Mouse (Mus musculus) cerebellum, postnatal 25 days (tissue): ENCODE results near the gene Tpsb2.

ENCODE experiments used
- DNase-seq, 2 experiments: peaks; one replicate each; pipeline ENCODE4 v3.0.0; 2021; ENCODE audit warnings: mixed read lengths in 2 of 2

Tpsb2 gene

GRCm38 (mm10) chr17:25366005-25366404 lies at the start of gene Tpsb2:
Tpsb2 (plus strand) TSS chr17:25366305.
- no peak for DNase-seq

DNA sequence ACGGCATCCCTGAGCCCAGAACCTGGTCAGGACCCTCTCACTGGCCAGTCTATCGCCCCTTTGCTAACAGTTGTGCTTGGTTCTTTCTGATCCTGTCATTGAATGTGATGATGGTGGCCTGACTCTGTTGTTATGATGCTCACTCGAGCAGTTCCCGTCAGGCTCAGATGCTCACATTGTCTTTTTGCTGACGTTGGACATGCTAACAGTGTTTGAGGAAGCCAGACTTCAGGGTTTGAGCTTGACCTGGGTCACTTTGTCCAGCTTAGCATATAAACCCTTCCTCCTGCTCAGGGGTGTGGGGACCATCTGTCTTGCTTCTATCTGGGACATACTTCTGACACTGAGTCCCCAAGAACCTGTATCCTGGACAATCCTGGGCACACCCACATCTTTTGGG lies 47.8 kb upstream of the Tpsb2 start, which contains the start of gene Prss29:
Prss29 (plus strand) TSS at position 301 of the 400 bp plus-strand sequence.
- DNase-seq, result no peak

DNA sequence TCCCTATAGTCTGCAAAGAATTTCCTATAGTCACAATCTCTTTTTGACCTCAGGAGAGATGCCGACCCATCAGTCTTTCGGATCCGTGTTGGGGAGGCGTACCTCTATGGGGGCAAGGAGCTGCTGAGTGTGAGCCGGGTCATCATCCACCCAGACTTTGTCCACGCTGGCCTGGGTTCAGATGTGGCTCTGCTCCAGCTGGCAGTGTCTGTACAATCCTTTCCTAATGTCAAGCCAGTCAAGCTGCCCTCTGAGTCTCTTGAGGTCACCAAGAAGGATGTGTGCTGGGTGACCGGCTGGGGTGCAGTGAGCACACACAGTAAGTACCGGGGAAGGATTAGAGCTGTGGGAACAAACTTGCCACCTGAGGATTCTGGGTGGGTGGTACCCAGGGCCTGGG lies 45.3 kb upstream of the Tpsb2 start:
- DNase-seq, result no peak

- no peak for DNase-seq
These were observed 43.2 kb upstream of the Tpsb2 start for GRCm38 (mm10) chr17:25322930-25323329.

- no peak for DNase-seq
These were observed 33.8 kb upstream of the Tpsb2 start for GRCm38 (mm10) chr17:25332321-25332720.

DNA sequence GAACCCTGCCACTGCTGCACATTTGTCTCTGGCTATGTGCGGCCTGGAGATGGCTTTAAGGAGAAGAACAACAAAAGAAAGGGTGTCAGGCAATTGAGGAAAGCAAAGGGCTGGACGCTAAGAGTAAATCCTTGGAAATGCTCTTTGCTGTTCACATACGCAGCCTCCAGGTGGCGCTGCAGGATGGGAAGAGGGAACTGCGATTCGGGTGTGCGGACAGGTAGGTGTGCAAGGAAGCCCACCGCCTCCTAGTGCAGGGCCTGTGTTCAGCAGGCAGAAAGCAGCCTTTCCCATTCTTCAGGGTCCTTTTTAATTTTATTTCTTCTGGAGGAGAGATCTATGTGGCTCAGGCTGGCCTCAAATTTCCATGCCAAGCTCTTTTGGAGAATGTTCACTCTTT lies 32.2 kb upstream of the Tpsb2 start:
- DNase-seq, result peak; percentile 57 to 75

- DNase-seq, result no peak
These were observed 27.9 kb upstream of the Tpsb2 start for GRCm38 (mm10) chr17:25338218-25338617.

GRCm38 (mm10) chr17:25340003-25340402 lies 26.1 kb upstream of the Tpsb2 start:
- no peak for DNase-seq

DNA sequence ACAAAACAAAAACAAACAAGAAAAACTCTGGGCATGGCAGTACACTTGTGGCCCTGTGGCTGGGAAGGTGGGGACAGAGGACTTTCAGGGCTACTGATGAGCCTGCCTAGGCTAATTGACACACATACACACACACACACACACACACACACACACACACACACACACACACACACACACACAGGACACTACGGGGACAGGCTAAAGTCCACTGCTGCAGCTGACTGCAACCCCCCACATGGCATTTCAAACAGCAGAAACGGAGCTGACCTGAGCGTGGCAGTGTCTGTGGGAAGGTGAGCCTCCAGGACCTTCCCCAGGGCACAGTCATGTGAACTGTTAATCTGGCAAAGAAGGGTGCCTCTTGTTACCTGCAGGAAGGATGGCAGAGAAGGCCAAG lies 24.6 kb upstream of the Tpsb2 start:
- no peak for DNase-seq

DNA sequence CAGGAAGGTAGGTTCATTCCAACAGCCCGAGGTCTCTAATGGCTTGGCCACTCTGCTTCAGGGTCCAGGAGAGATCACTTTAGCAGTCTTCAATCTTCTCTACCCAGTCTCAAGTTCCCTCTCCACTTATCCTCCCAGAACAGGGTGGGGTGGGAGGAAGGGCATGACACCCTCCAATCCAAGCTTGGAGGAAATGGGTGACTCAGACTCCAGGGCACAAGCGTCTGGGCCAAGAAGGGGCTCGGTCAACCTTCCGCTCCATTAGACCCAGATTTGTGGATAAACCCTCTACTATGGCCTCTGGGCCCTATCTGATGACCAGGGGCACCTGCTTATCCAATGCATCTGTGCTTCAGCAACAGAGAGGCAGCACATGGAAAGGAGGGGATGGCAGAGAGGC lies 20.6 kb upstream of the Tpsb2 start, which contains the start of gene Tpsab1:
Tpsab1 (minus strand) TSS at position 101 of the 400 bp plus-strand sequence.
- DNase-seq, result no peak

DNA sequence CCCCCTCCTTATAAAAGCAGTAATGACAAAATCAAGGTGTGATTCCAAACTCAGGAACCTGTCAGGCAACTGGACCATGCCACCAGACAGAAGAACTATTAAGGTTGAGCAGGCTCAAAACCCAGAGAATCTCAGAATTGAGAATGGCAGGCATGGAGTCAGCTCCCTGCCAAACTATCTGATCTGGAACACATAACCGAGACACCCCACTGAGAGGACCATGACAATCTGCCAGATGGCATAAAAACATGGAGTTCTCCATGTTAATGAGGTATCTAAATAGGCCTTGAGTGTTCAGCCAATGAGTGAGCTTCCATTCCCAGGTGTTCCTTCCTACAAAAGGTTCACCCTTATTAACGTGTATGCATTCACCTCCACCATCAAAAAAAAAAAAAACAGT lies 4.8 kb upstream of the Tpsb2 start:
- DNase-seq, result no peak

- DNase-seq, result peak; percentile 27 to 62
These were observed 2.4 kb upstream of the Tpsb2 start for GRCm38 (mm10) chr17:25363726-25364125.

- DNase-seq, result no peak
These were observed 2.9 kb downstream of the Tpsb2 start, which contains the start of gene Tpsg1 for GRCm38 (mm10) chr17:25368973-25369372. Tpsg1 (plus strand) TSS chr17:25369273.

DNA sequence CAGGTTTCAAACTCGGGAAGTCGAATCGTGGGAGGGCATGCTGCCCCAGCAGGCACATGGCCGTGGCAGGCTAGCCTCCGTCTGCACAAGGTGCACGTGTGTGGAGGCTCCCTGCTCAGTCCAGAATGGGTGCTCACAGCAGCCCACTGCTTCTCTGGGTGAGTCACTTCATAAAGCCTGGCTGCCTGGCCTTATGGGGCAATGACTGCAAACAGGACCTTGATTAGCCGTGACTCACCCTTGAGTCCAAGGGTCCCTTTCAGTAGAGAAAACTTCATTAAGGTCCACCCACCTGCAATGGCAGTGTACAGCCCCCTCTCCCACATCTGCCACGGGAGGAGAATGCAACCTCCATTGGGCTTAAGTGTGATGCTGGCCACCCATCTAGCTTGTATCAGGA lies 6.4 kb downstream of the Tpsb2 start:
- no peak for DNase-seq

DNA sequence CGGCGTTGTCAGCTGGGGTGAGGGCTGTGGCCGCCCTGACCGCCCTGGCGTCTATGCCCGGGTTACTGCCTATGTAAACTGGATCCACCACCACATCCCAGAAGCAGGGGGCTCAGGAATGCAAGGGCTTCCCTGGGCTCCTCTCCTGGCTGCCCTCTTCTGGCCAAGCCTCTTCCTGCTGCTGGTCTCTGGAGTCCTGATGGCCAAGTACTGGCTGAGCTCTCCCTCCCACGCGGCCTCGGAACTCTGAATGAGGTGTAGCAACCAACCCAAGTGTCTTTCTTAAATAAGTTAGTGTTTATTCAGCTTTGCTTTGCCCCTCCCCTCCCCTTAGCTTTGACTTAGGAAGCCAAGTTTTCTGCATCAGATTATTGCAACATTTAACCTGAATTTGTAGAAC lies 7.9 kb downstream of the Tpsb2 start:
- DNase-seq, result peak in 1 of 2 experiments; percentile 29

- DNase-seq, result no peak
These were observed 28.4 kb downstream of the Tpsb2 start for GRCm38 (mm10) chr17:25394526-25394925.

DNA sequence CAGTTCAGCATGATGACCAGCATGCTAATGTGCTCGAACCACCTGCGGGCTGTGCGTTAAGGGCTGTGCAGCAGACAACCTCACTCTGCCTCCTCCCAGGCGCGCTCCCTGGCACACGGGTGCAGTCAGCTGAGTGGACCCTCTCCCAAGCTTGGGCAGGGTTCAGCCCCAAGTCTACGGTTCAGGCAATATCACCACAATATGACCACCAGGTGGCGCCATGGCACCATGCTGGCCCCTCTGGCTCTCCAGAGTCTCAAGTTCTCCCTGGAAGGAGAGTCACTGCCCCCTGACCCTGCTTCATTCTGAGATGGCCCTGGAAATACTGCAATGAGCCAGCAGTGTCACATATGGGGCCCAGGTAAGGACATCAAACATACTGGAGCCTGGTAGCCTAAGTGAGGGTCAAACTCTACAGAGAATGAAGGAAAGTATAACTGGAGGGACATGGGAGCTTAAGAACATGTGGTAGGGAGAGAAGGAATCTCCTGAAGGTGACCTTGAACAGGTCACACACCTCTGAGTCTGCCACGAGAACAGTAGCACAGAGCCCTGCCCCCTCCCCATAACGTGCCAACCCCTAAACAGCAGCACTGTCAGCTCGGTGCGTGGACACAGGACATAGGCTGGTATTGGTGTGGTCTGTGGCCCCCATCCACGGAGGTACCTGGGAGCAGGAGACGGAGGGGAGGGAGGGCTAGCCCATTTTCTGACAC lies 31.9 kb downstream of the Tpsb2 start:
- DNase-seq, result peak; percentile 77 to 86

DNA sequence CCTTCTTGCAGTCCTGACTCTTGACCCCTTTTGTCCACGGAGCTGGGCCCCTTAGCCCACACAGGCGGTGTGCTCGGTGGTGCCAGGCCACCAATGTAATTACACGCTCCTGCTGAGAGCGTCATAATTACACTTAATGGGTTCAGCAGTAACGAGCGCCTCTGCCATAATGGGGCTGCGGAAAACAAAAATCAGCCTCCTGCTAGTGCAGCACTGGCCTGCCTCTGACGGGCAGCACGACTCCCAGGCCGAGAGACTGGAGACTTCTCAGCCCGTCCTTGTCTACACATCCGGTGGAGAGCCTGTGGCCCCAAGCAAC lies 32.4 kb downstream of the Tpsb2 start:
- no peak for DNase-seq

- no peak for DNase-seq
These were observed 34.3 kb downstream of the Tpsb2 start for GRCm38 (mm10) chr17:25400443-25400842.

DNA sequence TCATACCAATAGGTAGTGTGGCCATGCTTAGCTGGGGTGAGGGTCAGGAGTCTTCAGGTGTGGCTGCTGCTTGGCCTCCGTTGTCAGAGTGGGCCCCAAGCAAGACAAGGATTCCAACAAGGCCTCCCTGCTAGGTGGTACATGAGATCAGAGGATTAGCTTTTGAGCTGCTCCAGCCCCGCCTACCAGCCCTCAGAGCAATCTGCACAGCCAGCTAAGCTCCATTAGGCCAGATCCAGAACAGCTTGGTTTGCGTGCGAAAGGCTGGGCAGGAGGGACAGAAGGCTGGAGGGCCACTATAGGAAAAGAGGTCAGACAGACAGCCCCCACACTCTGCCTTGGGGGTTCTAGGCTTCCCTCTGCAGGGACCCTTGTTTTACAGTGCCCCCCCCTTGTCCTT lies 35.4 kb downstream of the Tpsb2 start:
- DNase-seq, result no peak

GRCm38 (mm10) chr17:25402224-25402623 lies 36.1 kb downstream of the Tpsb2 start:
- no peak for DNase-seq

- DNase-seq, result no peak
These were observed 38.1 kb downstream of the Tpsb2 start for GRCm38 (mm10) chr17:25404190-25404589.

GRCm38 (mm10) chr17:25405224-25405895 lies 39.3 kb downstream of the Tpsb2 start:
- no peak for DNase-seq

- peak in 1 of 2 experiments; percentile 33 for DNase-seq
These were observed 39.9 kb downstream of the Tpsb2 start for GRCm38 (mm10) chr17:25406011-25406441.
